Mouse (Mus musculus): ENCODE results near the gene Eprs. TPM values are rescaled to one million over a fixed set of nuclear protein-coding genes. Genes with fewer than 3 reads are reported as not detected.

The Eprs gene
- polyA plus RNA-seq, 1 experiment from 2014 or later: 123 TPM

GRCm38 (mm10) chr1:185353351-185353750 lies 9.5 kb upstream of the Eprs start:
- Histone ChIP-seq H3K4me1 (replicated peaks; ENCODE audit: control insufficient read depth, insufficient read depth, low read length) (no peaks in the 10 kb centered on the region), H3K27ac (ENCODE audit: low read length) (no peak overlapping the region), H3K4me3 (ENCODE audit: low read length) (no peak overlapping the region), H3K9me3 (ENCODE audit: control insufficient read depth, low read length) (no peaks in the 10 kb centered on the region), H3K36me3 (ENCODE audit: control insufficient read depth, insufficient read depth, low read length) (peaks cover 21% of the 10 kb centered on the region), H3K9ac (ENCODE audit: low read length) (no peak overlapping the region), H3K4me2 (ENCODE audit: low read depth, low read length) (no peak overlapping the region), H3K27me3 (ENCODE audit: control insufficient read depth, insufficient read depth, low read depth, low read length) (no peaks in the 10 kb centered on the region)
- no peak for ATAC-seq (ENCODE audit: low read depth)
- 94% methylated on average over 8 of the region's 8 CpGs for WGBS

DNA sequence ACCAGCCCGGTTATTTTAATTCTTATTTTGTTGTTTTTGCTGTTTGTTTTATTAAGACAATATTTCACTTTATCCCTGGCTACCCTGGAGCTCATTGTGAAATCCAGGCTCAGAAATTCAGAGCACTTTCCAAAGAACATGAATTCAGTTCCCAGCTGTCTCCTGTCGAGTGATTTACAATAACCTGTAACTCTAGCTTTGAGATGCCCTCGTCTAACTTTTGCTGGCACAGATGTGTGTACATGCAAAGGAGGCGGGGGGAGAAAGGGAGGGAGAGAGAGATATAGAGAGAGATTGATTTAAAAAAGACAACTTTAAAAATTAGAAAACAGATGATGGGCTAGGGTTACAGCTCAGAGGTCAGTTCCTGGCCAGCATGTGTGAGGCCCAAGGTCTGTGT lies 8.1 kb upstream of the Eprs start:
- Histone ChIP-seq H3K27me3 (ENCODE audit: control insufficient read depth, insufficient read depth, low read depth, low read length) (no peaks in the 10 kb centered on the region), H3K9me3 (ENCODE audit: control insufficient read depth, low read length) (no peaks in the 10 kb centered on the region), H3K4me2 (ENCODE audit: low read depth, low read length) (no peak overlapping the region), H3K9ac (ENCODE audit: low read length) (no peak overlapping the region), H3K4me1 (replicated peaks; ENCODE audit: control insufficient read depth, insufficient read depth, low read length) (no peaks in the 10 kb centered on the region), H3K36me3 (ENCODE audit: control insufficient read depth, insufficient read depth, low read length) (peaks cover 21% of the 10 kb centered on the region), H3K4me3 (ENCODE audit: low read length) (no peak overlapping the region), H3K27ac (ENCODE audit: low read length) (no peak overlapping the region)
- no peak for ATAC-seq (ENCODE audit: low read depth)
- 84% methylated on average over 4 of the region's 4 CpGs for WGBS

- H3K36me3 ChIP-seq (ENCODE audit: control insufficient read depth, insufficient read depth, low read length): peaks cover 15% of the 10 kb centered on the region
- no peak for ATAC-seq (ENCODE audit: low read depth)
- no peak overlapping the region for H3K4me3 ChIP-seq (ENCODE audit: low read length)
- no peak overlapping the region for H3K27ac ChIP-seq (ENCODE audit: low read length)
- H3K9ac ChIP-seq (ENCODE audit: low read length): no peak overlapping the region
- no peak overlapping the region for H3K4me2 ChIP-seq (ENCODE audit: low read depth, low read length)
- H3K9me3 ChIP-seq (ENCODE audit: control insufficient read depth, low read length): no peaks in the 10 kb centered on the region
- H3K4me1 ChIP-seq (replicated peaks; ENCODE audit: control insufficient read depth, insufficient read depth, low read length): no peaks in the 10 kb centered on the region
- H3K27me3 ChIP-seq (ENCODE audit: control insufficient read depth, insufficient read depth, low read depth, low read length): no peaks in the 10 kb centered on the region
- 95% methylated on average over 8 of the region's 8 CpGs for WGBS
These were observed 6.6 kb upstream of the Eprs start for GRCm38 (mm10) chr1:185356246-185356645.

DNA sequence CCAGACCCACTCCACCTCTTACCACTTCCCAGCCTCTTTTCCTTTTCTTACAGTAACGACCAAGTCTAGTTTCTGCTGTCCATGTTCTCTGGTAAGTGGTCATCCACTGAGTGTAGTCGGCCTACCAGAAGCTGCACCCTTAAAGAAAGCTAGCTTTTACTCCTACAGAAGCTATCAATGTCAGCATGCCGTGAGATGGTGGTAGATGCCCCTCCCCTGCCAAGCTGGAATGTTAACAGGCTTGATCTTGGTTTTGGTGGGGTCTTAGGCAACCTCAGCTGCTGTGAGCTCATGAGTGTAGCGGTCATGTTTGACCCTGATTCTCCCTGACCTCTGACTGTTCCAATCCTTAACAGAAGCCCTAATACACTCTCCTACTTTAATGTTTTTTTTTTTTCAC lies 4.6 kb upstream of the Eprs start:
- Histone ChIP-seq H3K4me2 (ENCODE audit: low read depth, low read length) (no peak overlapping the region), H3K36me3 (ENCODE audit: control insufficient read depth, insufficient read depth, low read length) (0 out of 2 replicates have a peak, but pooled peaks cover 10% of the 10 kb centered on the region), H3K4me3 (ENCODE audit: low read length) (no peak overlapping the region), H3K4me1 (replicated peaks; ENCODE audit: control insufficient read depth, insufficient read depth, low read length) (peaks cover 6% of the 10 kb centered on the region), H3K27me3 (ENCODE audit: control insufficient read depth, insufficient read depth, low read depth, low read length) (no peaks in the 10 kb centered on the region), H3K9me3 (ENCODE audit: control insufficient read depth, low read length) (no peaks in the 10 kb centered on the region), H3K9ac (ENCODE audit: low read length) (no peak overlapping the region), H3K27ac (ENCODE audit: low read length) (no peak overlapping the region)
- ATAC-seq (ENCODE audit: low read depth): no peak
- 86% methylated on average over 4 of the region's 4 CpGs for WGBS

- H3K36me3 ChIP-seq (ENCODE audit: control insufficient read depth, insufficient read depth, low read length): no peaks in the 10 kb centered on the region
- WGBS: 2% methylated on average over 22 of the region's 22 CpGs
- H3K4me1 ChIP-seq (replicated peaks; ENCODE audit: control insufficient read depth, insufficient read depth, low read length): peaks cover 16% of the 10 kb centered on the region
- H3K9ac ChIP-seq (ENCODE audit: low read length): peak overlapping the region; percentile 94
- H3K9me3 ChIP-seq (ENCODE audit: control insufficient read depth, low read length): no peaks in the 10 kb centered on the region
- ATAC-seq (ENCODE audit: low read depth): peak; percentile 48
- H3K4me2 ChIP-seq (ENCODE audit: low read depth, low read length): peak overlapping the region; percentile 79
- H3K27ac ChIP-seq (ENCODE audit: low read length): peak overlapping the region; percentile 91
- peak overlapping the region; percentile 93 for H3K4me3 ChIP-seq (ENCODE audit: low read length)
- no peaks in the 10 kb centered on the region for H3K27me3 ChIP-seq (ENCODE audit: control insufficient read depth, insufficient read depth, low read depth, low read length)
These were observed 810 bp downstream of the Eprs start for GRCm38 (mm10) chr1:185363526-185364182.

- WGBS: 21% methylated on average over 6 of the region's 6 CpGs
- Histone ChIP-seq H3K4me1 (replicated peaks; ENCODE audit: control insufficient read depth, insufficient read depth, low read length) (peaks cover 16% of the 10 kb centered on the region), H3K4me3 (ENCODE audit: low read length) (peak overlapping the region; percentile 93), H3K27me3 (ENCODE audit: control insufficient read depth, insufficient read depth, low read depth, low read length) (no peaks in the 10 kb centered on the region), H3K9me3 (ENCODE audit: control insufficient read depth, low read length) (no peaks in the 10 kb centered on the region), H3K4me2 (ENCODE audit: low read depth, low read length) (peak overlapping the region; percentile 79), H3K27ac (ENCODE audit: low read length) (no peak overlapping the region), H3K9ac (ENCODE audit: low read length) (peak overlapping the region; percentile 94), H3K36me3 (ENCODE audit: control insufficient read depth, insufficient read depth, low read length) (no peaks in the 10 kb centered on the region)
- ATAC-seq (ENCODE audit: low read depth): no peak
These were observed 1.3 kb downstream of the Eprs start for GRCm38 (mm10) chr1:185364183-185364540.

- no peak overlapping the region for H3K4me3 ChIP-seq (ENCODE audit: low read length)
- H3K36me3 ChIP-seq (ENCODE audit: control insufficient read depth, insufficient read depth, low read length): peaks cover 14% of the 10 kb centered on the region
- H3K9me3 ChIP-seq (ENCODE audit: control insufficient read depth, low read length): no peaks in the 10 kb centered on the region
- WGBS: 81% methylated on average over 6 of the region's 6 CpGs
- no peaks in the 10 kb centered on the region for H3K27me3 ChIP-seq (ENCODE audit: control insufficient read depth, insufficient read depth, low read depth, low read length)
- H3K9ac ChIP-seq (ENCODE audit: low read length): no peak overlapping the region
- ATAC-seq (ENCODE audit: low read depth): no peak
- no peak overlapping the region for H3K4me2 ChIP-seq (ENCODE audit: low read depth, low read length)
- H3K27ac ChIP-seq (ENCODE audit: low read length): no peak overlapping the region
- peaks cover 10% of the 10 kb centered on the region for H3K4me1 ChIP-seq (replicated peaks; ENCODE audit: control insufficient read depth, insufficient read depth, low read length)
These were observed 4.5 kb downstream of the Eprs start for GRCm38 (mm10) chr1:185367383-185367782.

DNA sequence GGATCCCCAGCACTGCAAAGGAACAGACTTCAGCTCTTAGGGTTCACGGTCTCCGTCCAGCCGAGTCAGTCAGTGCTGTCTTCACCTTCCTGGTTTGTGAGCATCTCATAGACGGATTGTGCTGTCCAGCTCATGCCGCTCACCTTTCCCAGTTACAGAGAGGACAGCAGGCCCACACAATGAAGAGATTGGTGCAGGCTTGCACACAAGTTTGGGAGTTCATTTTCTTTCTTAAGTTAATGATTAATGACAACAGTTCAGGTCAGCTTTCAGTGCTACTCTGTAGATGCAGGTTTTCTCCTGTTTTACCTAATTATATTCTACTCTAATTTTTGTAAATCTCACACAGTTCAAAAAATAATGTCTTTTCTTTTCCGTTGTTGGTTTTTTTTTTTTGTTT lies 7.1 kb downstream of the Eprs start:
- no peak overlapping the region for H3K4me3 ChIP-seq (ENCODE audit: low read length)
- H3K4me1 ChIP-seq (replicated peaks; ENCODE audit: control insufficient read depth, insufficient read depth, low read length): peaks cover under 1% of the 10 kb centered on the region; the same call in 1 of the 2 replicates
- peaks cover 26% of the 10 kb centered on the region for H3K36me3 ChIP-seq (ENCODE audit: control insufficient read depth, insufficient read depth, low read length)
- no peak for ATAC-seq (ENCODE audit: low read depth)
- H3K9ac ChIP-seq (ENCODE audit: low read length): no peak overlapping the region
- H3K9me3 ChIP-seq (ENCODE audit: control insufficient read depth, low read length): no peaks in the 10 kb centered on the region
- 89% methylated on average over 6 of the region's 6 CpGs for WGBS
- no peak overlapping the region for H3K27ac ChIP-seq (ENCODE audit: low read length)
- H3K4me2 ChIP-seq (ENCODE audit: low read depth, low read length): no peak overlapping the region
- no peaks in the 10 kb centered on the region for H3K27me3 ChIP-seq (ENCODE audit: control insufficient read depth, insufficient read depth, low read depth, low read length)

DNA sequence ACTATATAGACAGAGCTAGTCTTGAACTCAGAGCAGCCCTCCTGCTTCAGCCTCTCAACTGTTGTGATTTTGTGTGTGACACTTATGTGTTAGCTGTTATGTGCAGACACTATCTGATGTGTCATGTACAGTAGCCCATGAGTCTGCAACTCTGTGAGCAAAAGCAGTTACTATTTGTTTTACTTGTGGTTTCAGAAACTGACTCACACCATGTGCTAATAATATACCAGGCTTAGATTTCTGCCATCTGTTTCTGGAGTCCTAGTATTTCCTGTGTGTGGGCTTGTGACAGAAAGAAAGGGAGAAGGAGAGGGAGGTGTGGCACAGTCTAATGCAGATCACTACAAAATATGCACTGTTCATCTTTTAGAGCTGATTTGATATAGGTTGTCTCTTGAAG lies 13.5 kb downstream of the Eprs start:
- Histone ChIP-seq H3K9ac (ENCODE audit: low read length) (no peak overlapping the region), H3K36me3 (ENCODE audit: control insufficient read depth, insufficient read depth, low read length) (peaks cover 52% of the 10 kb centered on the region), H3K9me3 (ENCODE audit: control insufficient read depth, low read length) (no peaks in the 10 kb centered on the region), H3K27me3 (ENCODE audit: control insufficient read depth, insufficient read depth, low read depth, low read length) (no peaks in the 10 kb centered on the region), H3K4me2 (ENCODE audit: low read depth, low read length) (no peak overlapping the region), H3K4me3 (ENCODE audit: low read length) (no peak overlapping the region), H3K27ac (ENCODE audit: low read length) (no peak overlapping the region), H3K4me1 (replicated peaks; ENCODE audit: control insufficient read depth, insufficient read depth, low read length) (no peaks in the 10 kb centered on the region)
- ATAC-seq (ENCODE audit: low read depth): no peak

GRCm38 (mm10) chr1:185377429-185377828 lies 14.6 kb downstream of the Eprs start:
- Histone ChIP-seq H3K9ac (ENCODE audit: low read length) (no peak overlapping the region), H3K36me3 (ENCODE audit: control insufficient read depth, insufficient read depth, low read length) (peaks cover 53% of the 10 kb centered on the region), H3K27ac (ENCODE audit: low read length) (no peak overlapping the region), H3K4me2 (ENCODE audit: low read depth, low read length) (no peak overlapping the region), H3K4me3 (ENCODE audit: low read length) (no peak overlapping the region), H3K4me1 (replicated peaks; ENCODE audit: control insufficient read depth, insufficient read depth, low read length) (no peaks in the 10 kb centered on the region), H3K9me3 (ENCODE audit: control insufficient read depth, low read length) (no peaks in the 10 kb centered on the region), H3K27me3 (ENCODE audit: control insufficient read depth, insufficient read depth, low read depth, low read length) (no peaks in the 10 kb centered on the region)
- no peak for ATAC-seq (ENCODE audit: low read depth)
- 93% methylated on average over 2 of the region's 2 CpGs for WGBS

Data from lung, embryonic 16.5 days (tissue).